Mouse (Mus musculus) gastrocnemius, adult 8-10 months (tissue): Measurements from ENCODE around the gene Scand1. TPM values are rescaled to one million over a fixed set of nuclear protein-coding genes. Genes with fewer than 3 reads are reported as not detected.

Source experiments
- DNase-seq, 2 experiments: peaks; one replicate each; pipeline ENCODE4 v3.0.0; 2022; ENCODE audit warnings: low spot score in 2 of 2
- total RNA-seq, 4 experiments: library from RNA; stranded (reverse); gene quantifications; 2 replicates each; pipeline ENCODE4 v1.2.4; 2022

Scand1 gene
- total RNA-seq, result 10 to 100 TPM; 50.0 to 68.3 (median 62.9) TPM

GRCm38 (mm10) chr2:156312297-156312897, at the start of gene Scand1, which contains the start of gene Cnbd2:
Gene Scand1 (minus strand): TSS chr2:156312704.
Gene Cnbd2 (plus strand): TSS chr2:156312299.
- peak; percentile 61 to 65 for DNase-seq

- no peak for DNase-seq
Observed at GRCm38 (mm10) chr2:156356031-156356430, 43.5 kb upstream of the Scand1 start.

- DNase-seq, result peak; percentile 6 to 43
Observed at GRCm38 (mm10) chr2:156353265-156353692, 40.8 kb upstream of the Scand1 start.

- no peak for DNase-seq
Observed at GRCm38 (mm10) chr2:156352413-156353165, 40.1 kb upstream of the Scand1 start.

GRCm38 (mm10) chr2:156351243-156351642, 38.7 kb upstream of the Scand1 start:
- no peak for DNase-seq

- DNase-seq, result no peak
Observed at GRCm38 (mm10) chr2:156349286-156349848, 36.9 kb upstream of the Scand1 start.

GRCm38 (mm10) chr2:156348812-156349211, 36.3 kb upstream of the Scand1 start:
- no peak for DNase-seq

- no peak for DNase-seq
Observed at GRCm38 (mm10) chr2:156344775-156345532, 32.5 kb upstream of the Scand1 start.

GRCm38 (mm10) chr2:156340078-156340477, 27.6 kb upstream of the Scand1 start:
- DNase-seq, result no peak

- no peak for DNase-seq
Observed at GRCm38 (mm10) chr2:156331446-156331965, 19.0 kb upstream of the Scand1 start.

GRCm38 (mm10) chr2:156330681-156331080, 18.2 kb upstream of the Scand1 start:
- DNase-seq, result no peak

GRCm38 (mm10) chr2:156324681-156325080, 12.2 kb upstream of the Scand1 start:
- DNase-seq, result peak in 1 of 2 experiments; percentile 23

GRCm38 (mm10) chr2:156324116-156324588, 11.6 kb upstream of the Scand1 start:
- no peak for DNase-seq

GRCm38 (mm10) chr2:156321538-156321937, 9.0 kb upstream of the Scand1 start:
- DNase-seq, result no peak

GRCm38 (mm10) chr2:156318491-156318890, 6.0 kb upstream of the Scand1 start:
- no peak for DNase-seq

GRCm38 (mm10) chr2:156314811-156315210, 2.3 kb upstream of the Scand1 start:
- no peak for DNase-seq

- no peak for DNase-seq
Observed at GRCm38 (mm10) chr2:156313153-156313552, 649 bp upstream of the Scand1 start.

- peak; percentile 17 to 47 for DNase-seq
Observed at GRCm38 (mm10) chr2:156311841-156312291, 638 bp downstream of the Scand1 start.

- no peak for DNase-seq
Observed at GRCm38 (mm10) chr2:156311441-156311840, 1.1 kb downstream of the Scand1 start.

- DNase-seq, result no peak
Observed at GRCm38 (mm10) chr2:156310945-156311344, 1.6 kb downstream of the Scand1 start.

GRCm38 (mm10) chr2:156310455-156310854, 2.0 kb downstream of the Scand1 start:
- no peak for DNase-seq
